Mouse (Mus musculus): ENCODE data around the gene Gm11273. TPM values are rescaled to one million over a fixed set of nuclear protein-coding genes. Genes with fewer than 3 reads are reported as not detected.

The Gm11273 gene
- 10 to 100 TPM; 15.6 to 26.8 TPM for polyA plus RNA-seq (2012; fragmentation: generic; extraction: Trizol)

DNA sequence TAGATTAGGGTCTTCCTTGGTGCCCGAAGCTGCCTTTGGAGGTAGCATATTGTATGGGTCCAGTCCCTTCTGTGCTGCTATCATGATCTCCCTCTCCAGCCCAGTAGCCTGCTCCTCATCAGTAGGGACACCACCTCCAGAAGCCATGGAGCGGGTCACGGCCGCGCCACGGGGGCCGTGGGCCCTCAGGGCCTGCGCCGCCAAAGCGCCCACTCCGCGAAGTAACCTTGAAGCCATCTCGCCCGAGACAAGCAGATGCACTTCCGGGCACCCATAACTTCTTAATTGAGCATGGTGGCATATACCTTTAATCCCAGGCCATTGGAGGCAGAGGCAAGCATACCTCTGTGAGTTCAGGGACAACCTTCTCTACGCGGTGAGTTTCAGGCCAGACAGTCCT, at the start of gene Gm11273:
TSS of gene Gm11273 (minus strand) at position 237 of the 400 bp plus-strand sequence.

DNA sequence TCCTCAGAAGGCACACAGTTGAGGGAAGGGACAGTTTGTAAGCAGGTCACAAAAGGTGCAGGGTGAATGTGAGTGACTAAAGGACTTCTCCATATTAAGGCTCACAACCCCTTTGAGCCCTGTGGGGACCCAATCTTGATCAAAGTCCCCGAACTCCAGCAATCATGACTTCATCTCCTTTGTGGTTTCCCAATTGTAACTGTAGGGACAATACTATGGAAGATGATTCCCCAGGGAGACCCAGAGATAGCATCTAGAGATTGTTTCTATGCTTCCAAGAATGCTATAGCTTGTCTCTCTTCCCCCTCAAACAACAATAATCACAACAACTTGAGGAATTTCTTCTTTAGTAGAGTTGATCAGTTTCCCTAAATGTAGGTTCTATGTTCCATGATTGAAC, 41.5 kb upstream of the Gm11273 start, which contains the start of gene Olfr1366:
TSS of gene Olfr1366 (minus strand) at position 101 of the 400 bp plus-strand sequence.

DNA sequence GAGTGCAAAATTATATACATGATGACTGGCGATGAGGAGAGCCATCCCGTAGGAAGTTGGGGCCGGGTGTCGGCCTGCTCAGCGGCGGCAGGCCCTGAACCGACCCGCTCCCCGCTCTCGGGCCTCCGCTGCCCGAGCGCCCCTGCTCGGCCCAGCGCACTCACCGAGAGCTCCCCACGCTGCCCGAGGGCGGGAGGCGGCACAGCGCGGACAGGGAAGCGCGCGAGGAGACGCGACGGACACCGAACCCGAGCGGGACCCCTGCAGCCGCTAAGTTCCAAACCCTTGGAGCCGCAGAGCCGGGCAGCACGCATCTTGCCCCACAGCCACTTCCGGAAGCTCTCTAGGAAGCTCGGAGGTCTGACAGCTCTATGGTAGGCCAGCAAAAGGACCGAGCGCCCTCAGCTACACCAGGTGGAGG, 29.6 kb upstream of the Gm11273 start, which contains the start of gene Zkscan8:
TSS of gene Zkscan8 (minus strand) at position 340 of the 421 bp plus-strand sequence.

DNA sequence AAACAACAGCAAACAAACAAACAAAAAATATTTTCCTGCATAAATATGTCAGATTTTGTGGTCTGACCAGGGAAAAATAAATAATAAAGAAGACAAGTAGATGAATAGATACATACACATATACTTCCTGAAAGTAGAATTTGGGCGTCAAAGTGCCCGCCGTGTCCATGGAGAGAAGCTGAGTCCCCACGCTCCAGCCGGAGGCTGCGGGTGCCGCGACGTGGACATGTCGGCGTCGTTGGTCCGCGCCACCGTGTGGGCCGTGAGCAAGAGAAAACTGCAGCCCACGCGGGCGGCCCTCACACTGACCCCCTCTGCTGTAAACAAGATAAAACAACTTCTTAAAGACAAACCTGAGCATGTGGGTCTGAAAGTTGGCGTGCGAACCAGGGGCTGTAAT, 6.1 kb downstream of the Gm11273 start, which contains the start of gene AK157302:
TSS of gene AK157302 (plus strand) at position 144 of the 400 bp plus-strand sequence.

DNA sequence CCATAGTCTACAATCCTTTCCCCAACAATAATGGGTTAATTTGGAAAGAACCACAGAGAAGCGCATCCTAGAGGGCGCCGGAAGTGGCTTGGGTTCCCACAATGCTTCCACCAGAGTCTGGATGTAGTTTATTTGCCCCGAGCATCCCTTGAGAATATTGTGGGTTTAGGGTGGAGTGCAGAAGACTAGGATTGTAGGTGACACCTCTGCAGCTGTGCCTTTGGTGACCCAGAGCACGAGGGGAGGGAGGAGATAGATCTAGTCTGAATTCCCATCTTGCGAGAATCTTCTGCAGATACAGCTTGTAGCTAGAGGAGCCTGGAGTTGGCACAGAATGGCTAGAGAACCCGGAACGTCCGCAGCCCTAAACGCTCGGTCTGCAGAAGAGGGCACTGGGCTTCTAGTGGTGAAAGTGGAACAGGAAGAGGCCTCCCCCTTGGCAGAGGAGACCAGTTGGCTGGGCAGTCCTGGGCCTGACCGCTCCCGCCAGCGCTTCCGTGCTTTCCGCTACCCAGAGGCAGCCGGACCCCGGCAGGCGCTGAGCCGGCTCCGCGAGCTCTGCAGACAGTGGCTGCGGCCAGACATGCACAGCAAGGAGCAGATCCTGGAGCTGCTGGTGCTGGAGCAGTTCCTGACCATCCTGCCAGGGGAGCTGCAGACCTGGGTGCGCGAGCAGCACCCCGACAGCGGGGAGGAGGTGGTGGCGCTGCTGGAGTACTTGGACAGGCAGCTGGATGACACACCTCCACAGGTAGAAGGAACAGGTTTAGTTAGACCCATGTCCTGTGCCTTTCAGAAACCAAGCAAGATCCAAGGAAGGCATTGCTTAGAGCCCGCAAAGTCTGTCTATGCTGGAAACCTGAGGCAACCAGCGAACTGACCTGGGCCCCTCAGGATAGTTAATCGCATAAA, 22.2 kb downstream of the Gm11273 start, which contains the start of the genes Zkscan4 and Gm10065:
TSS of gene Zkscan4 (plus strand) at position 149 of the 912 bp plus-strand sequence.
TSS of gene Gm10065 (minus strand) at position 683 of the 912 bp plus-strand sequence.

DNA sequence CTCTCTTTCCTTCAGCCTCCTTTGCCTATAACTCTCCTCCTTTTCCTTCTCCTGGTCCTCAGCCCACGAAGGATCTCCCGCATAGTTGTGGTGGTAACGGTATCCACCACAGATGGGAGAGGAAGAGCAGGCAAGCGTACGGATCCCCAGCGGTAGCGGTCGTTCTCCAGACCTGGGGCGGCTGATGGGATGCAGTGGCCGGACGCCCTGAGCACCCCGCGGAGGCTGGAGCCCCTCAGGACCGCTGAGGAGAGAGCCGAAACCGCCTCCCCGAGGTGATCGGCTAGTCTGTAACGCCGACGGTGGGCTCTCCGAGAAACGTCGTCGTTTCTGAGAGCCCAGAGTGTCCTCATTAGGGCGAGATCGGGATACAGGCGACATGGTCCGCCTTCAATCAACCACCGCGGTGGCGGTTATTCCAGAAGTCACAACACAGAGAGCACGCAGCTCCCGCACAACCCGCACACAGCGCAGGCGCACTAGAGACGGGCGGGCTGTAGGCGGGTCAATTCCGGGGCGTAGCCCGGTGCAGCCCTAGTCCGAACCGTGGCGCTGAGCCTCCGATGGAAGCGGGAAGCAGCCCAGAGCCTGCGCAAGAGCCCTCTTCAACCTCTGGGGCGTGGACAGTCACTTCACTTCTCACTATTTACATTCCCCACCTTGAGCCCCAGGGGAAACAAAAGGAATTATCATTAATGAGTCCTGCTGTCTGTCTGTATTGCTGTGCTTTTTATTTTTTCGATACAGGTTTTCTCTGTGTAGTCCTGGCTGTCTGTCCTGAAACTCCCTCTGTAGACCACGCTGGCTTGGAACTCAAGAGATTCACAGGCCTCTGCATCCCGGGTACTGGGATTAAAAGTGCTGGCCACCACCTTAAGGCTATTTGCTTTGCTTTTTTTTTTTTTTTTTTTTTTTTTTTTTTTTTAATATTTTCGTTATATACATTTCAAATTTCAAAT, 32.9 kb downstream of the Gm11273 start, which contains the start of gene Nkapl:
TSS of gene Nkapl (minus strand) at position 449 of the 959 bp plus-strand sequence.

DNA sequence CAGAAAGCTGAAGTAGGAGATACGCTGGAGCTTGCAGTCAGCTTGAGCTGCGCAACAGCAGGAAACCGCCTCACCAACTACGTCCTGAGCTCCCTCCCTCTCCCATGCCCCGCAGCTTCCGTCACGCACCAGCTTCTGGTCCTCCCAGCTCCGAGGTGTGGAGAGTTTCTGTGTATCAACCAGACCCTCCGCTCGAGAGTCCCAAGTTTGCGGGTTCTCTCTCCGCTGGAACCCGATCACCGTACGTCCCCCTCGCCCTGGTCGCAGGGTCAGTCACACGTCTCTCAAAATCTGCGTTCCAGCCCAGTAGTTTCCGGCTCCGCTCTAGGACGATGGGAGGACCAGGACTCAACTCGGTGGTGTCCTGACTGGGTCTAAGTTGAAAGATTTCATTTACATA, 47.8 kb downstream of the Gm11273 start, which contains the start of gene Zscan26:
TSS of gene Zscan26 (minus strand) at position 282 of the 400 bp plus-strand sequence.

Other genes starting within 250 kb of the Gm11273 start
- not detected for gene Gpx5, start 208.7 kb downstream of the Gm11273 start, polyA plus RNA-seq (2012; fragmentation: generic; extraction: Trizol)
- gene Gpx6, start 189.3 kb downstream of the Gm11273 start, polyA plus RNA-seq (2012; fragmentation: generic; extraction: Trizol): not detected
- not detected for gene Olfr1367, start 154.5 kb downstream of the Gm11273 start, polyA plus RNA-seq (2012; fragmentation: generic; extraction: Trizol)
- gene Zscan12, start 138.6 kb downstream of the Gm11273 start, polyA plus RNA-seq (2012; fragmentation: generic; extraction: Trizol): 1 to 10 TPM in 1 of 2 experiments, under 1 TPM in 1; 0.33 to 4.3 TPM
- gene Zkscan3, start 98.7 kb downstream of the Gm11273 start, polyA plus RNA-seq (2012; fragmentation: generic; extraction: Trizol): 10 to 100 TPM in 1 of 2 experiments, 1 to 10 TPM in 1; 1.0 to 19.6 TPM
- not detected for gene Pgbd1, start 60.4 kb downstream of the Gm11273 start, polyA plus RNA-seq (2012; fragmentation: generic; extraction: Trizol)
- 1 to 10 TPM in 1 of 2 experiments, under 1 TPM in 1; 0.18 to 5.0 TPM for gene Zscan26, start 47.7 kb downstream of the Gm11273 start, polyA plus RNA-seq (2012; fragmentation: generic; extraction: Trizol)
- gene Nkapl, start 32.9 kb downstream of the Gm11273 start, polyA plus RNA-seq (2012; fragmentation: generic; extraction: Trizol): not detected
- gene Zkscan4, start 22.5 kb downstream of the Gm11273 start, polyA plus RNA-seq (2012; fragmentation: generic; extraction: Trizol): under 1 TPM in 1 of 2 experiments, not detected in 1; 0.33 TPM
- gene Gm10065, start 22.0 kb downstream of the Gm11273 start, polyA plus RNA-seq (2012; fragmentation: generic; extraction: Trizol): not detected
- gene AK157302, start 6.2 kb downstream of the Gm11273 start, polyA plus RNA-seq (2012; fragmentation: generic; extraction: Trizol): under 1 TPM; 0.14 to 0.60 TPM
- 1 to 10 TPM in 1 of 2 experiments, under 1 TPM in 1; 0.26 to 1.2 TPM for gene Zkscan8, start 29.7 kb upstream of the Gm11273 start, polyA plus RNA-seq (2012; fragmentation: generic; extraction: Trizol)
- under 1 TPM; 0.01 to 0.05 TPM for gene Olfr1366, start 41.4 kb upstream of the Gm11273 start, polyA plus RNA-seq (2012; fragmentation: generic; extraction: Trizol)
- gene Olfr1535, start 58.5 kb upstream of the Gm11273 start, polyA plus RNA-seq (2012; fragmentation: generic; extraction: Trizol): not detected
- not detected for gene Olfr1364, start 80.3 kb upstream of the Gm11273 start, polyA plus RNA-seq (2012; fragmentation: generic; extraction: Trizol)
- not detected for gene Olfr1362, start 112.6 kb upstream of the Gm11273 start, polyA plus RNA-seq (2012; fragmentation: generic; extraction: Trizol)
- under 1 TPM in 1 of 2 experiments, not detected in 1; 0.02 TPM for gene Olfr11, start 141.1 kb upstream of the Gm11273 start, polyA plus RNA-seq (2012; fragmentation: generic; extraction: Trizol)
- not detected for gene Olfr1361, start 162.0 kb upstream of the Gm11273 start, polyA plus RNA-seq (2012; fragmentation: generic; extraction: Trizol)
- gene Olfr1360, start 176.0 kb upstream of the Gm11273 start, polyA plus RNA-seq (2012; fragmentation: generic; extraction: Trizol): not detected
- gene Olfr1359, start 196.7 kb upstream of the Gm11273 start, polyA plus RNA-seq (2012; fragmentation: generic; extraction: Trizol): not detected
- 10 to 100 TPM in 1 of 2 experiments, 1 to 10 TPM in 1; 3.1 to 18.5 TPM for gene Hist1h2bl, start 214.7 kb upstream of the Gm11273 start, polyA plus RNA-seq (2012; fragmentation: generic; extraction: Trizol)
- gene Hist1h2ai, start 215.0 kb upstream of the Gm11273 start, polyA plus RNA-seq (2012; fragmentation: generic; extraction: Trizol): 10 to 100 TPM; 16.9 to 23.6 TPM
- gene Hist1h3h, start 216.2 kb upstream of the Gm11273 start, polyA plus RNA-seq (2012; fragmentation: generic; extraction: Trizol): 10 to 100 TPM; 14.5 to 88.7 TPM
- gene Hist1h2bm, start 220.6 kb upstream of the Gm11273 start, polyA plus RNA-seq (2012; fragmentation: generic; extraction: Trizol): 10 to 100 TPM in 1 of 2 experiments, 1 to 10 TPM in 1; 2.2 to 12.6 TPM
- 1 to 10 TPM; 4.2 to 5.5 TPM for gene Hist1h4j, start 233.6 kb upstream of the Gm11273 start, polyA plus RNA-seq (2012; fragmentation: generic; extraction: Trizol)
- 10 to 100 TPM in 1 of 2 experiments, 1 to 10 TPM in 1; 7.8 to 28.2 TPM for gene Hist1h4k, start 249.1 kb upstream of the Gm11273 start, polyA plus RNA-seq (2012; fragmentation: generic; extraction: Trizol)